Mouse (Mus musculus) T-cell, adult 2 months (primary cell): ENCODE results near the gene Wdr95.

ENCODE experiments used
- DNase-seq: peaks from one replicate; pipeline ENCODE4 v3.0.0; 2022; ENCODE audit warnings: low spot score

Wdr95 gene

GRCm38 (mm10) chr5:149582642-149583262 is 54.3 kb downstream of the Wdr95 start:
- no peak for DNase-seq

- no peak for DNase-seq
Measured at GRCm38 (mm10) chr5:149583507-149583906, 55.0 kb downstream of the Wdr95 start.

GRCm38 (mm10) chr5:149584154-149584655 is 55.7 kb downstream of the Wdr95 start:
- DNase-seq: no peak

DNA sequence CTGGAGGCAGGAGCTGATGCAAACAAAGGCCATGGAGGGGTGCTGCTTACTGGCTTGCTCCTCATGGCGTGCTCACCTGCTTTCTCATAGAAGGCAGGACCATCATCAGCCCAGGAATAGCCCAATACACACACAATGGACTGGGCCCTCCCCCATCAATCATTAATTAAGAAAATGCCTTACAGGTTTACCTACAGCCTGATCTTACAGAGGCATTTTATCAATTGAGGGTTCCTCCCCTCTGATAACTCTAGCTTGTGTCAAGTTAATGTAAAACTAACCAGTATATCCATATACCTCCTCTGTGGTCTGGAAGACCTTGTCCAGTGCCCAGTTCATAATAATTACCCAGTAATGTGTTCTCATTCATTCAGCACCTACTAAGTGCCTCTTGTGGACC is 56.8 kb downstream of the Wdr95 start:
- no peak for DNase-seq

DNA sequence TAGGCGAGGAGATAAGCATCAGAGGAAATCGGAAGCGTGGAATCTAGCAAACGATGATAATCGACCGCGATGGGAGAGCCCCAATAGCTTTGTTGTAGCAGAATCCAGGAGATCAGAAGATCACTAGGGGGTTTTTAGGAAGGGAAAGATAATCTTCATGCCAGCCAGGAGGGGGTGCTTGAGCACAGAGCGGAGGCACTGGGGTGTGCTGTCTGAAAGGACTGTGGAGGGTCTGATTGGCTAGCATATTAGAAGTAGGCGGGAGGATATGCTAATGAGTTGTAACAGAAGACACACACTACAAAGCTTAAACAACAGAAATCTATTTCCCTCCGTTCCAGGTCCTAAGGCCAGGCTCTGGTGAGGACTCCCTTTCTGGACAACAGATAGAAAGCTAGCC is 57.4 kb downstream of the Wdr95 start:
- no peak for DNase-seq

GRCm38 (mm10) chr5:149587327-149587895 is 58.9 kb downstream of the Wdr95 start:
- no peak for DNase-seq

- DNase-seq: no peak
Measured at GRCm38 (mm10) chr5:149588814-149589534, 60.5 kb downstream of the Wdr95 start.

DNA sequence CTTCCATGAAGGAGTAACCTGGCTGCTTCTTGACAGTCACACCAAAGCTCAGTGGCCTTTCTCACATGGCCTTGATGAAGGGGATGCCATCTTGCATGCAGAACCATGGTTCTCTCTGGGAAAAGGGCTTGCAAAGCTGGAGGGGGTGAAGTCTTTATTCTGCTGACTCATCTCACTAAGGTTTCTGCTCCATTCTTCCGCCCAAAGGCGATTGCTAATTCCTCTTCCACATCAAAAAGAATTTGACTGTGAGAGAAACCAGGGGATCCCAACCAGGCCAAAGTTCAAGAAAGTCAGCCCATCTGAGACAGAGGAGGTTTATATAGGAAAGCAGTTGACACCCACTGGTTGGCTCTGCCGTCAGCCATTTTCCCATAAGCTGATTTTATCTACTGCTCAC is 61.5 kb downstream of the Wdr95 start:
- DNase-seq: no peak

GRCm38 (mm10) chr5:149594215-149594614 is 65.7 kb downstream of the Wdr95 start:
- no peak for DNase-seq

DNA sequence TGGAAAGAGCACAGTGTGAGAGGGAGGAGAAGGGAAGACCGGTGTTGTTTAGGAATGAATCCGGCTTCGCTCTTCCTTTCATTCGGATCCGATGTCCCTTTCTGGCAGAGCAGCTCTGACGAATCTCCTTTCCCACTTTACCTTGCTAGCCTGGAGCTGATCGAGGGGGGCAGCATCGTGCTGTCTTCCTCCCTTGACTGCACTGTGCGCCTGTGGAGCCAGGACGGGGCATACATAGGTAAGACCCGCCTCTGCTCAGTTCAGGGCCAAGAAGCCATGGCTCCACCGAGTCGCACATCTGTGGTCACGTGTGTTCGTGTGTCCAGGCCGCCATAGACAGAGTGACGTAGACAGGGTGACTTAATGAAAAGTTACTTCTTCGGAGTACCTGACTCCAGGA is 68.9 kb downstream of the Wdr95 start:
- no peak for DNase-seq

- no peak for DNase-seq
Measured at GRCm38 (mm10) chr5:149601996-149602395, 73.5 kb downstream of the Wdr95 start.

GRCm38 (mm10) chr5:149603241-149603640 is 74.8 kb downstream of the Wdr95 start:
- DNase-seq: no peak

DNA sequence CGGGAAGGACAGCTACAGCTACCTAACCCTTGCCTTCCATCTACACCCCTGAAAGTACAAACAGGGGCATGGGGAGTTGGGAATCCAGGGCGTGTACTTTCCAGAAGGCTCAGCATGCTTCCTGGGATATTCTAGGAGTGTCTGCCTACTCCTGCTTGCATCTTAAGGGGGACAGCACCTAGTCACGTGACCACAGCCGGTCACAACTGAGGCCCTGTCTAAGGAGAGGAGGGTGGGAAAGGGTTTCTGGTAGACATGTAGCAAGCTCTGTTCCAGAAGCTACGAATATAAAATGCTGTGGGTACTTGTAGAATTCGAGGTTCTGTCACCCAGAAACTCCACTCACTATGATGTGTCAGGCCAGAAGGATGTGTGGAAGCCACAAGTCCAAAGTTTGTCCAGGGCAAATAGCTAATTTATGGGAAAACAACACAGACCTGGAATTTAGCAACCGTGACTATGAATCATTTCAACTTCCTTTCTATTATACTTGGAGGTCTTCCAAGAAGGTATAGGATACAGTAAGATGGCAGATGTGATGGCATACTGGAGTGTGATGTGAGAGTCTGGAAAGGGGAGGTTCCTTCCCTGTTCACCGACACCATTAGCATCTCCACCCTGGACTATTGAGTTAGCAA is 78.7 kb downstream of the Wdr95 start:
- no peak for DNase-seq

DNA sequence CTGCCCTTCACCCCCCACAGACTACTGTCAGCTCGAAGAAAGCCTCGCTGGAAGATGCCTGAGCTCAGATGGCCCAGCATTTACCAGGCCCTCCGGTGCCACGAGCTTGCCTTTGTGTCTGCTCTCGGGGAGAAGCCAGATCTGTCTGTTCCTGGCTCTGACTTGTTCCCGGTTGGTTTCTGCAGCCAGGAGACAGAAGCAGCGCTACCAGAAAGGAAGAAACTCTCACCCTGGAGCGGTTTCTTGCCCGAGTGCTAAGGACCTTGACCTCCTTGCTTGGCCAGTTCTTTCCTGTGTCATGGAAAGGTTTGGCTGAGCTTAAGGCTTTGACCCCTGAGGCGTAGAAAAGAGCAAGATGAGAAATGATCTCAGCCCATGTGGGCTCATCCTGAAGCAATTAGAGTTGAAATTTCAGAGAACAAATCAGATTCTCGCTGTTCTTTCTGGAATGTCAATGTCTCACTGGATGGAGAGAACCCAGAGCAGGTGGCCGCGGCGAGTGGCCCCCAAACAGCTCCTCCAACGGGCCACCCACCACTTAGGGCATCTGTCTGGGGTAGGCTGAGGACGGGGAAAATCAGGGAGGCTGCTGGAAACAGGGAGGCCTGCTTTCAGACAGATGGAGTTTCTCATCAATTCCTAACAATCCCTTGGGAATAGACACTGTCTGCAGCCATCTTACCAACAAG is 83.1 kb downstream of the Wdr95 start:
- DNase-seq: no peak

DNA sequence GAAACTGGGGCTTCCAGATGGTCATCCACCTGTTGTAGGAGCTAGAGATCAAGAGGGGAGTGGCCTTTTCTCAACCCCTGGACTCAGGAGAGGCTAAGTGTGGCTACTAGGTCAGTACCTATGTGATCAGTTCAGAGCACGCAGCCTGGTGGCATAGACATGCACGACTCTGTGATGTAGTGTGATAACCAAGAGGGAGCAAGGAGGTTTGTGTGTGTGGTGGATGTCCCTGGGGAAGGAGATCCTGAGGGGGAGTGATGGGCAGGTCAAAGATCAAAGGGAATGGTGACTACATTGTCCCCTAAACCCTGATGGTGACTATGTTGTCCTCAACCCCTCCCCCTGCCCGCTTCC is 83.7 kb downstream of the Wdr95 start:
- no peak for DNase-seq

DNA sequence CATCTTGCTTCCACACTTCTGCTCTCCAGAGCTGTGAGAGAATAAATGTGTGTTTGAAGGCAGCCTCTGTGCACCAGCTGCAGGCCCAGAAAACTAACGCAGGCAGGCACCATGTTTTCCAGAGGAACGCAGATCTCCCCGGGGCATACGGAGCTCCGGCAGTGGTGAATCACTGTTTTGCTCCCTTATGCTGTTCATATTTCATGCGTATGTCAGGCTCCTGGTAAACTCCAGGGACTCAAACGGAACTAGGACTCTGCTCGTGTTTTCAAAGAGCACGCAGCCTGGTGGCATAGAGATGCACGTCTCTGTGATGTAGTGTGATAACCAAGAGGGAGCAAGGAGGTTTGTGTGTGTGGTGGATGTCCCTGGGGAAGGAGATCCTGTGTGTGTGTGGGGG is 84.3 kb downstream of the Wdr95 start:
- DNase-seq: no peak

- no peak for DNase-seq
Measured at GRCm38 (mm10) chr5:149616138-149616537, 87.7 kb downstream of the Wdr95 start.

GRCm38 (mm10) chr5:149616817-149617216 is 88.3 kb downstream of the Wdr95 start:
- DNase-seq: no peak

- no peak for DNase-seq
Measured at GRCm38 (mm10) chr5:149617776-149618425, 89.4 kb downstream of the Wdr95 start.

DNA sequence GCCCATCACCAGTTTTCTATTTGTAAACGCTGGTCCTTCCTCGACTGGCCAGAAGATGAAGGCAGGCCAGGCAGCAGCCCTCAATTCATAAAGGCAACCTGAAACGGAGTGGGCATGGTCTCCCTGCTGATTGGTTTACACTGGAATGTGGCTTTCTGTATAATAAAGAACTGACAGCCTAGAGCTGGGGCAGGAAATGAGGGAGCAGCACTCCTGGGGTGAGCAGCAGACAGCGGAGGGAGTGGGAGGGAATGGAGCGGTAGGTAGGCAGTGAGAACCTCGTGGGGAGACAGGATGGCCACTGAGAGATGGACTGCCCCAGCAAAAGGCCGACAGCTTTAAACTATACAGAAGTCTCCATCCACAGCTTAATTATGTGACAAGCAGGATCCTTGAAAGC is 93.7 kb downstream of the Wdr95 start:
- DNase-seq: no peak

DNA sequence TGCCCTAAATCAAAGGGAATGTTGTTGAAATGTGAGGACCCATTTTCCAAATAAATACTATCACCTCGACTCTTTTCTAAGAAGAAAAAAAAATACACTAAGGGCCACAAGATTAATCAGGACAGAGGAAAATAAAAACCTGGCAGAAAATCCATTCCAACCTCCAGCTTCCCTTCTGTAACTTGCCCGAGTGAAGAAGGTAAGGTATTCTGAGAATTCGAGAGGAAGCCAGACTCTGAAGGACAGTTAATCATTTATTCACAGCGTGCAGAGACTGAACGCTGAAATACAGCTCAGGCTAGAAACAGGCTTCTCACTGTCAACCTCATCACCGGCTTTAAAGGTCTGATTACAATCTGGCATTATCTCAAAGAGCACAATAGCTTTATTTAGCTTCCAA is 94.2 kb downstream of the Wdr95 start:
- no peak for DNase-seq
